Comparison of ENCODE assay signal across 20 mouse cellular contexts in genomic region chr3:6730066-6730465, GRCm38 (mm10).
DNase-seq lines count a peak whose midpoint lies in the region; ATAC-seq and TF ChIP-seq lines count a peak whose summit lies in the region.
"Had no signal": no experiment of that assay in that cellular context is flagged by ENCODE, and none has a peak within 500 bp of the region (broad histone marks: within the 10 kb centered on the region; RNA-seq: fewer than 3 reads in every experiment).

No protein-coding gene starts in this region.

- no peak overlapping the region for H3K4me2 ChIP-seq in embryonic facial prominence, embryonic 11.5 days (ENCODE audit: low read depth, low read length)
- no peak overlapping the region for H3K4me2 ChIP-seq in limb, embryonic 13.5 days (replicated peaks)
- H3K4me2 ChIP-seq: embryonic facial prominence, embryonic 15.5 days; heart, embryonic 11.5 days; heart, embryonic 15.5 days; hindbrain, embryonic 14.5 days had no signal

- H3K27me3 ChIP-seq in embryonic facial prominence, embryonic 11.5 days (ENCODE audit: control insufficient read depth, insufficient read depth, low read length): no peaks in the 10 kb centered on the region
- no peaks in the 10 kb centered on the region for H3K27me3 ChIP-seq in embryonic facial prominence, embryonic 10.5 days (replicated peaks; ENCODE audit: low read depth, poor library complexity, severe bottlenecking)
- no peaks in the 10 kb centered on the region for H3K27me3 ChIP-seq in limb, embryonic 13.5 days
- H3K27me3 ChIP-seq in limb, embryonic 10.5 days (ENCODE audit: low read depth, poor library complexity, severe bottlenecking): no peaks in the 10 kb centered on the region
- H3K27me3 ChIP-seq: embryonic facial prominence, embryonic 15.5 days; heart, embryonic 15.5 days had no signal

- no peak overlapping the region for H3K27ac ChIP-seq in embryonic facial prominence, embryonic 11.5 days (replicated peaks; ENCODE audit: low read depth, low read length)
- no peak overlapping the region for H3K27ac ChIP-seq in embryonic facial prominence, embryonic 10.5 days (replicated peaks)
- no peak overlapping the region for H3K27ac ChIP-seq in limb, embryonic 13.5 days
- H3K27ac ChIP-seq in limb, embryonic 10.5 days: no peak overlapping the region
- H3K27ac ChIP-seq: embryonic facial prominence, embryonic 15.5 days; heart, adult 2 months; heart, embryonic 15.5 days; hindbrain, embryonic 14.5 days had no signal

- TF ChIP-seq CTCF in brain, embryonic 14.5 days (IDR thresholded peaks at IDR 0.05; ENCODE audit: borderline replicate concordance, extremely low read depth, insufficient read depth, insufficient read length): no peak

- no peak for ATAC-seq in embryonic facial prominence, embryonic 11.5 days (replicated peaks; ENCODE audit: insufficient number of reproducible peaks, low FRiP score, low TSS enrichment, low read depth)
- peak; percentile 24; the same call in 1 of the 2 replicates for ATAC-seq in limb, embryonic 13.5 days (ENCODE audit: low FRiP score, low read depth)
- ATAC-seq: activated CD4-positive, CD25-positive, alpha-beta regulatory T cell, adult 4 months; forebrain, embryonic 16.5 days; Patski had no signal

- no peak overlapping the region for H3K9ac ChIP-seq in embryonic facial prominence, embryonic 11.5 days (replicated peaks; ENCODE audit: low read length)
- no peak overlapping the region for H3K9ac ChIP-seq in limb, embryonic 13.5 days
- H3K9ac ChIP-seq: embryonic facial prominence, embryonic 15.5 days; heart, embryonic 15.5 days; hindbrain, embryonic 14.5 days had no signal

- no peaks in the 10 kb centered on the region for H3K9me3 ChIP-seq in embryonic facial prominence, embryonic 11.5 days (replicated peaks; ENCODE audit: control insufficient read depth, low read length)
- no peaks in the 10 kb centered on the region for H3K9me3 ChIP-seq in embryonic facial prominence, embryonic 10.5 days
- no peaks in the 10 kb centered on the region for H3K9me3 ChIP-seq in limb, embryonic 13.5 days
- no peaks in the 10 kb centered on the region for H3K9me3 ChIP-seq in limb, embryonic 10.5 days (replicated peaks)
- H3K9me3 ChIP-seq: embryonic facial prominence, embryonic 15.5 days; heart, embryonic 15.5 days had no signal

- no peak for TF ChIP-seq POLR2A in brain, embryonic 14.5 days (IDR thresholded peaks at IDR 0.05; ENCODE audit: borderline replicate concordance, extremely low read depth, insufficient read depth, insufficient read length, poor library complexity, severe bottlenecking)

- DNase-seq in embryonic facial prominence, embryonic 11.5 days (ENCODE audit: low spot score): peak; percentile 25
- no peak for DNase-seq in embryonic facial prominence, embryonic 10.5 days (ENCODE audit: low spot score)
- DNase-seq in limb, embryonic 10.5 days (ENCODE audit: low spot score): no peak
- peak; percentile 35 for DNase-seq in brain, embryonic 14.5 days (ENCODE audit: low read depth)
- peak; percentile 11 for DNase-seq in mesoderm, embryonic 11.5 days (ENCODE audit: low read depth, low spot score)
- no peak for DNase-seq in left cerebral cortex, adult 8-10 months (ENCODE audit: low spot score in 2 of 2)
- DNase-seq: adrenal gland, postnatal 14 days; cerebellum, adult 2 months; gastrocnemius, postnatal 14 days; heart, adult 2 months; heart, postnatal 14 days had no signal

- no peaks in the 10 kb centered on the region for H3K4me1 ChIP-seq in embryonic facial prominence, embryonic 11.5 days (ENCODE audit: control insufficient read depth, insufficient read depth, low read length)
- no peaks in the 10 kb centered on the region for H3K4me1 ChIP-seq in embryonic facial prominence, embryonic 10.5 days
- H3K4me1 ChIP-seq in limb, embryonic 13.5 days: peaks cover 12% of the 10 kb centered on the region; the same call in 1 of the 2 replicates
- no peaks in the 10 kb centered on the region; the same call in 1 of the 2 replicates for H3K4me1 ChIP-seq in limb, embryonic 10.5 days
- H3K4me1 ChIP-seq: embryonic facial prominence, embryonic 15.5 days; heart, embryonic 15.5 days had no signal

- no peak overlapping the region for H3K4me3 ChIP-seq in embryonic facial prominence, embryonic 11.5 days (ENCODE audit: low read depth, low read length)
- H3K4me3 ChIP-seq in embryonic facial prominence, embryonic 10.5 days: no peak overlapping the region
- H3K4me3 ChIP-seq in limb, embryonic 13.5 days: no peak overlapping the region
- no peak overlapping the region for H3K4me3 ChIP-seq in limb, embryonic 10.5 days
- H3K4me3 ChIP-seq: embryonic facial prominence, embryonic 15.5 days; erythroblast, embryonic 14.5 days; heart, adult 2 months; heart, embryonic 15.5 days had no signal

- no peaks in the 10 kb centered on the region for H3K36me3 ChIP-seq in embryonic facial prominence, embryonic 11.5 days (replicated peaks; ENCODE audit: control insufficient read depth, insufficient read depth, low read depth, low read length)
- no peaks in the 10 kb centered on the region for H3K36me3 ChIP-seq in embryonic facial prominence, embryonic 10.5 days (replicated peaks)
- H3K36me3 ChIP-seq in limb, embryonic 13.5 days: no peaks in the 10 kb centered on the region
- no peaks in the 10 kb centered on the region for H3K36me3 ChIP-seq in limb, embryonic 10.5 days
- H3K36me3 ChIP-seq: embryonic facial prominence, embryonic 15.5 days; heart, embryonic 15.5 days had no signal

Comparison
In these comparisons a context has a peak if more than half of its experiments do, and no peak if none do; other contexts are left out.
1. DNase-seq: peak in embryonic facial prominence, embryonic 11.5 days (single experiment), brain, embryonic 14.5 days (single experiment) and mesoderm, embryonic 11.5 days (single experiment); none in embryonic facial prominence, embryonic 10.5 days (single experiment), limb, embryonic 10.5 days (single experiment) and left cerebral cortex, adult 8-10 months (0 of 2).